Mouse (Mus musculus): Measurements from ENCODE around the gene Cbll1. TPM values are rescaled to one million over a fixed set of nuclear protein-coding genes. Genes with fewer than 3 reads are reported as not detected.

The Cbll1 gene
- polyA plus RNA-seq, 1 experiment = 8.6 TPM

- no peak for TF ChIP-seq CTCF (IDR thresholded peaks at IDR 0.05; ENCODE audit: extremely low read depth, insufficient read depth, insufficient read length, insufficient replicate concordance)
- no peak for TF ChIP-seq POLR2A (IDR thresholded peaks at IDR 0.05; ENCODE audit: low read depth, low read length)
- H3K4me3 ChIP-seq (ENCODE audit: extremely low read depth, insufficient read depth, insufficient read length) = no peak overlapping the region
- H3K36me3 ChIP-seq (ENCODE audit: control insufficient read depth, insufficient read depth, low read length) = no peaks in the 10 kb centered on the region
- H3K27ac ChIP-seq (ENCODE audit: insufficient read depth, low read length) = no peak overlapping the region
- WGBS = 81% methylated on average over 11 of the region's 11 CpGs
- H3K4me1 ChIP-seq (ENCODE audit: control insufficient read depth, insufficient read depth, insufficient read length) = no peaks in the 10 kb centered on the region
- DNase-seq (ENCODE audit: low read depth in 1 of 2, low spot score in 2 of 2) = no peak
- H3K27me3 ChIP-seq (ENCODE audit: control insufficient read depth, insufficient read depth, low read length) = no peaks in the 10 kb centered on the region
These were observed 34.8 kb upstream of the Cbll1 start for GRCm38 (mm10) chr12:31534060-31534843.

DNA sequence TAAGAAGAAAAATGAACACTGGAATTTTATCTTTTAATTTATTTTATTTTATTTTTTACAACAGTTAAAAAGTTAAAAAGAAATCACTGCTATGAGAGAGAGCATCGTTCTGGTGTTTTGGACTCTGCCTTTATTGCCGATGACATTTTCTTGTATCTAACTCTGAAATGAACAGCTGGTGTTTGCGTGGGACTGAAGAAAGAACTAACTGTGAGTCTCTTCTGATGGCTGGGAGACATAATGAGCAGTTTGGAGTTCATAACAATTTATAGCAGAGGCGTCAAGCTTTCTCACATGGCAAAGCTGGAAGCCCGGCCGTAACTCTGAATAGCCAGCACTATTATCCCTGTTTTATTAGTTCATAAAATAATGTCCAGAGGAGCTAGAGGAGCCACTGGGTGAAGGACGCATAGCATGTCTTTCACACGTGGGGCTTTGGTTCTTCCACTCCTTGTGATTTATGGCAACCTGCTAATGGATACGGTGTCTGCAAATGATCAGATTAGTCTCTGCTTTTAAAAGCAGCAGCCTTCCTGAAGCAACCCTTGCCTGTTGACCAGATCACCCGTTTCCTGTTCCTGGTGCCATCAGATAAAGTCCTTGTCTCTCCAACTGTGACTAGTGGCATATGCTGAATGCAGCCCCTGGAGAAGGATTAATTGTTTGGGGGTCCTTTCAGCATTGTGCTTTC is 33.9 kb upstream of the Cbll1 start:
- H3K36me3 ChIP-seq (ENCODE audit: control insufficient read depth, insufficient read depth, low read length) = no peaks in the 10 kb centered on the region
- WGBS = 59% methylated on average over 10 of the region's 10 CpGs
- no peaks in the 10 kb centered on the region for H3K4me1 ChIP-seq (ENCODE audit: control insufficient read depth, insufficient read depth, insufficient read length)
- no peak for DNase-seq (ENCODE audit: low read depth in 1 of 2, low spot score in 2 of 2)
- TF ChIP-seq CTCF (IDR thresholded peaks at IDR 0.05; ENCODE audit: extremely low read depth, insufficient read depth, insufficient read length, insufficient replicate concordance) = no peak
- no peak for TF ChIP-seq POLR2A (IDR thresholded peaks at IDR 0.05; ENCODE audit: low read depth, low read length)
- H3K27me3 ChIP-seq (ENCODE audit: control insufficient read depth, insufficient read depth, low read length) = no peaks in the 10 kb centered on the region
- H3K27ac ChIP-seq (ENCODE audit: insufficient read depth, low read length) = no peak overlapping the region
- H3K4me3 ChIP-seq (ENCODE audit: extremely low read depth, insufficient read depth, insufficient read length) = no peak overlapping the region

GRCm38 (mm10) chr12:31532054-31532453 is 32.6 kb upstream of the Cbll1 start:
- H3K4me3 ChIP-seq (ENCODE audit: extremely low read depth, insufficient read depth, insufficient read length) = no peak overlapping the region
- no peak for DNase-seq (ENCODE audit: low read depth in 1 of 2, low spot score in 2 of 2)
- no peaks in the 10 kb centered on the region for H3K4me1 ChIP-seq (ENCODE audit: control insufficient read depth, insufficient read depth, insufficient read length)
- TF ChIP-seq POLR2A (IDR thresholded peaks at IDR 0.05; ENCODE audit: low read depth, low read length) (no peak), CTCF (IDR thresholded peaks at IDR 0.05; ENCODE audit: extremely low read depth, insufficient read depth, insufficient read length, insufficient replicate concordance) (no peak)
- H3K36me3 ChIP-seq (ENCODE audit: control insufficient read depth, insufficient read depth, low read length) = no peaks in the 10 kb centered on the region
- no peaks in the 10 kb centered on the region for H3K27me3 ChIP-seq (ENCODE audit: control insufficient read depth, insufficient read depth, low read length)
- no peak overlapping the region for H3K27ac ChIP-seq (ENCODE audit: insufficient read depth, low read length)
- 69% methylated on average over 14 of the region's 14 CpGs for WGBS

DNA sequence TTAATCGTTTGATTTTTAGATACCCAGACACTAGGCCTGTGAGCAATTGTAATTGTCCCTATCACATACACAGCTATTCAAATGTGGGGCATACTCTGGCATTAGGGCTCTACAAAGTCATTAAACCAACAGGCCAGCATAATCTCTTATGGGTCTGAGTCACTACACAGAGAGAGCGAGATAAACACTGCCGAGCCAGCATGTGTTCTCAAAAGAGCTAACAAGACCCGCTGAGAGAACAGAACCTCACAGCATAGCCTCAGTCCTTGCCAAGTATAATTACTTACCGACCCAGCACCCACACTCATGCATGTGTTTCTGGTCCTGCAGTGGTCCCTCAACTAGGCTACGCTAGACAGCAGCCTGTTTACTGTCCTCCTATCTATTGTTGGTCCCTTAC is 28.0 kb upstream of the Cbll1 start:
- Histone ChIP-seq H3K36me3 (ENCODE audit: control insufficient read depth, insufficient read depth, low read length) (no peaks in the 10 kb centered on the region), H3K27me3 (ENCODE audit: control insufficient read depth, insufficient read depth, low read length) (no peaks in the 10 kb centered on the region), H3K27ac (ENCODE audit: insufficient read depth, low read length) (no peak overlapping the region), H3K4me3 (ENCODE audit: extremely low read depth, insufficient read depth, insufficient read length) (no peak overlapping the region), H3K4me1 (ENCODE audit: control insufficient read depth, insufficient read depth, insufficient read length) (no peaks in the 10 kb centered on the region)
- no peak for DNase-seq (ENCODE audit: low read depth in 1 of 2, low spot score in 2 of 2)
- TF ChIP-seq POLR2A (IDR thresholded peaks at IDR 0.05; ENCODE audit: low read depth, low read length) (no peak), CTCF (IDR thresholded peaks at IDR 0.05; ENCODE audit: extremely low read depth, insufficient read depth, insufficient read length, insufficient replicate concordance) (no peak)
- 79% methylated on average over 6 of the region's 6 CpGs for WGBS

DNA sequence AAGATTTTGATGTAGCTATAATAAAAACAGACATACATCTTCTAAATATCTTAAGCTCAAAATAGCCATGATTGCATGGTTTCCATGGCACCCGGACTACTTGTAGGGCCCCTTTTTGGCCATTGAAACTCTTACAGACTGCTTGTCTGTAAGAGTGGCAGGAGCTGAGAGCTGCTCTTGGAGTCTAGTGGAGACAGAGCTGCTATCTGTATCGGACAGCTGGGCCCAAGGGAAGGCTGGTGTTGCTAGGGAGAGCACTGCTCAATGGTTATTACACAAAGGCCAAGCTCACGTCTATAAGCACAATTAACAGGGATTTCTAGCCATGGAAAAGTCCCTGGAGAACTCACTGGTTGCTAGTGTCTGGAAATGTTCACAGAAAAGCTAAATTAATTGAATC is 22.0 kb upstream of the Cbll1 start:
- WGBS = 84% methylated on average over 3 of the region's 3 CpGs

DNA sequence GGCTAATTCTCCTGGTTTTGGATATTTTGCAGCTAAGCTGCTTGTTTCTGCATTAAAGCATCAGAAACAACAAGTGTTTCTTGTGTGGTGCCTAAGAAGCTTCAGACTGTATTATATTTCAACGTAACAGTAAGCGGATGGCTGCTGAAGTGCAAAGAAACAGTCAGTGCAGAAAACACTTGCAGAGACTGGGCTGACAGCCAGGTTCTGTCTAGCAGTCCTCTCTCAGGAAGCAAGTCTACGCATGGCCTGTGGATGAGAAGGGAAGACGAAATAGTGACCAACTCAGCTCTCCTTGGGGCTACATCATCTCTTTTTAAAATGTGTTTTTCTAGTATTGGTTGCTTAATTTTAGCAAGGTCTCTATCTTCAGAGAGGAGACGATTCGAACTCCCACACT is 20.7 kb upstream of the Cbll1 start:
- TF ChIP-seq POLR2A (IDR thresholded peaks at IDR 0.05; ENCODE audit: low read depth, low read length) (no peak), CTCF (IDR thresholded peaks at IDR 0.05; ENCODE audit: extremely low read depth, insufficient read depth, insufficient read length, insufficient replicate concordance) (no peak)
- no peak for DNase-seq (ENCODE audit: low read depth in 1 of 2, low spot score in 2 of 2)
- no peaks in the 10 kb centered on the region for H3K27me3 ChIP-seq (ENCODE audit: control insufficient read depth, insufficient read depth, low read length)
- no peak overlapping the region for H3K27ac ChIP-seq (ENCODE audit: insufficient read depth, low read length)
- no peak overlapping the region for H3K4me3 ChIP-seq (ENCODE audit: extremely low read depth, insufficient read depth, insufficient read length)
- WGBS = 78% methylated on average over 6 of the region's 6 CpGs
- H3K36me3 ChIP-seq (ENCODE audit: control insufficient read depth, insufficient read depth, low read length) = no peaks in the 10 kb centered on the region
- no peaks in the 10 kb centered on the region for H3K4me1 ChIP-seq (ENCODE audit: control insufficient read depth, insufficient read depth, insufficient read length)

More for the DNA sequence above, 22.0 kb upstream of the Cbll1 start:
- H3K36me3 ChIP-seq (ENCODE audit: control insufficient read depth, insufficient read depth, low read length) = no peaks in the 10 kb centered on the region
- no peaks in the 10 kb centered on the region for H3K4me1 ChIP-seq (ENCODE audit: control insufficient read depth, insufficient read depth, insufficient read length)
- no peaks in the 10 kb centered on the region for H3K27me3 ChIP-seq (ENCODE audit: control insufficient read depth, insufficient read depth, low read length)
- TF ChIP-seq CTCF (IDR thresholded peaks at IDR 0.05; ENCODE audit: extremely low read depth, insufficient read depth, insufficient read length, insufficient replicate concordance) (no peak), POLR2A (IDR thresholded peaks at IDR 0.05; ENCODE audit: low read depth, low read length) (no peak)
- H3K4me3 ChIP-seq (ENCODE audit: extremely low read depth, insufficient read depth, insufficient read length) = no peak overlapping the region
- DNase-seq (ENCODE audit: low read depth in 1 of 2, low spot score in 2 of 2) = no peak
- no peak overlapping the region for H3K27ac ChIP-seq (ENCODE audit: insufficient read depth, low read length)

All from spleen, adult 2 months (tissue).